Mouse (Mus musculus) lung, postnatal 10 days (tissue): ENCODE measurements at regions not wholly inside any gene's neighbourhood (a gene's known extent, or its start where the extent isn't known, plus 50 kb on each side); places are given as distances from the start of the nearest gene placed in this dataset.

Experiments used
- DNase-seq: peaks from one replicate; pipeline ENCODE4 v3.0.0; 2021

GRCm38 (mm10) chr13:37290636-37291035 is 54.4 kb upstream of the Ly86 start:
- DNase-seq, result peak; percentile 35

- DNase-seq, result no peak
These were observed 56.0 kb upstream of the Ly86 start for GRCm38 (mm10) chr13:37288993-37289392.

- peak; percentile 21 for DNase-seq
These were observed 62.5 kb upstream of the Ly86 start for GRCm38 (mm10) chr13:37282515-37282914.

GRCm38 (mm10) chr13:37279078-37279789 is 65.8 kb upstream of the Ly86 start:
- DNase-seq, result no peak

- peak; percentile 2 for DNase-seq
These were observed 95.2 kb upstream of the Ly86 start for GRCm38 (mm10) chr13:37249581-37250461.

- no peak for DNase-seq
These were observed 96.3 kb upstream of the Ly86 start for GRCm38 (mm10) chr13:37248741-37249140.

GRCm38 (mm10) chr13:37240048-37240447 is 105.0 kb upstream of the Ly86 start:
- no peak for DNase-seq

- no peak for DNase-seq
These were observed 107.7 kb upstream of the Ly86 start for GRCm38 (mm10) chr13:37237285-37237684.

- no peak for DNase-seq
These were observed 119.2 kb upstream of the Ly86 start for GRCm38 (mm10) chr13:37225834-37226233.

- peak; percentile 9 for DNase-seq
These were observed 124.6 kb upstream of the Ly86 start for GRCm38 (mm10) chr13:37220436-37220835.

GRCm38 (mm10) chr13:37218596-37218995 is 126.4 kb upstream of the Ly86 start:
- no peak for DNase-seq

- DNase-seq, result peak; percentile 6
These were observed 130.3 kb upstream of the Ly86 start for GRCm38 (mm10) chr13:37214590-37215282.

- no peak for DNase-seq
These were observed 147.1 kb upstream of the F13a1 start for GRCm38 (mm10) chr13:37197136-37197535.

GRCm38 (mm10) chr13:37195857-37196256 is 145.8 kb upstream of the F13a1 start:
- no peak for DNase-seq

GRCm38 (mm10) chr13:37181169-37181787 is 131.2 kb upstream of the F13a1 start:
- DNase-seq, result no peak

GRCm38 (mm10) chr13:37176526-37176925 is 126.5 kb upstream of the F13a1 start:
- DNase-seq, result no peak

GRCm38 (mm10) chr13:37175997-37176396 is 126.0 kb upstream of the F13a1 start:
- DNase-seq, result no peak

- no peak for DNase-seq
These were observed 108.9 kb upstream of the F13a1 start for GRCm38 (mm10) chr13:37158831-37159522.

- no peak for DNase-seq
These were observed 107.8 kb upstream of the F13a1 start for GRCm38 (mm10) chr13:37157808-37158207.

GRCm38 (mm10) chr13:37151835-37152516 is 101.9 kb upstream of the F13a1 start:
- no peak for DNase-seq

- DNase-seq, result no peak
These were observed 99.9 kb upstream of the F13a1 start for GRCm38 (mm10) chr13:37149961-37150360.
